Mouse (Mus musculus): ENCODE measurements around the gene Yap1.

GRCm38 (mm10) chr9:8032847-8033246, 28.5 kb upstream of the Yap1 start:
- TF ChIP-seq POLR2A (IDR thresholded peaks at IDR 0.05; ENCODE audit: low read depth, low read length) (no peak), CTCF (IDR thresholded peaks at IDR 0.05; ENCODE audit: extremely low read depth, insufficient read length, insufficient replicate concordance, low read depth, low read length) (no peak)

Data from small intestine, adult 2 months (tissue).